Mouse (Mus musculus) liver, embryonic 12.5 days (tissue): ENCODE results near the gene Rpl18. TPM values are rescaled to one million over a fixed set of nuclear protein-coding genes. Genes with fewer than 3 reads are reported as not detected.

Source experiments
- ATAC-seq: fragments of 200-750 bp; cut with Nextera tagmentation; 2 replicates; pipeline ENCODE4 v1.8.0; 2017; ENCODE audit warnings: moderate number of reproducible peaks, mild to moderate bottlenecking, moderate library complexity
- H3K27ac ChIP-seq: fragments of 300-500 bp; sonication (generic); 2 replicates; pipeline ENCODE4 v1.5.1; 2016; ENCODE audit warnings: mild to moderate bottlenecking
- H3K27me3 ChIP-seq: fragments of 300-500 bp; sonication (generic); replicated peaks from 2 replicates; pipeline ENCODE4 v1.6.1; 2016; ENCODE audit warnings: mild to moderate bottlenecking, moderate library complexity
- H3K36me3 ChIP-seq: fragments of 300-500 bp; sonication (generic); 2 replicates; pipeline ENCODE4 v1.6.1; 2016; ENCODE audit warnings: mild to moderate bottlenecking, moderate library complexity
- H3K4me1 ChIP-seq: fragments of 300-500 bp; sonication (generic); 2 replicates; pipeline ENCODE4 v1.6.1; 2016
- H3K4me2 ChIP-seq: fragments of 300-500 bp; sonication (generic); 2 replicates; pipeline ENCODE4 v1.6.1; 2016; ENCODE audit warnings: mild to moderate bottlenecking, moderate library complexity
- H3K4me3 ChIP-seq: fragments of 300-500 bp; sonication (generic); 2 replicates; pipeline ENCODE4 v1.5.1; 2016; ENCODE audit warnings: mild to moderate bottlenecking, moderate library complexity
- H3K9ac ChIP-seq: fragments of 300-500 bp; sonication (generic); 2 replicates; pipeline ENCODE4 v1.6.1; 2016; ENCODE audit warnings: mild to moderate bottlenecking, moderate library complexity
- H3K9me3 ChIP-seq: fragments of 300-500 bp; sonication (generic); replicated peaks from 2 replicates; pipeline ENCODE4 v1.6.1; 2016; ENCODE audit warnings: mild to moderate bottlenecking, moderate library complexity
- WGBS: fragments of 180-500 bp; shearing (Covaris S2); methylation state at CpG from one replicate; pipeline ENCODE4 v1.1.7; 2016; ENCODE audit not compliant: insufficient replicate concordance; 5-methylcytosine and 5-hydroxymethylcytosine counted together
- polyA plus RNA-seq: library from polyadenylated mRNA; unstranded; fragments of >200 nt; fragmentation: Nextera tagmentation; extraction: Ambion mirVana; gene quantifications from 2 replicates; pipeline ENCODE4 v1.2.1, GENCODE M21; 2016

Gene Rpl18
- polyA plus RNA-seq, 1 experiment from 2014 or later = 939 TPM

DNA sequence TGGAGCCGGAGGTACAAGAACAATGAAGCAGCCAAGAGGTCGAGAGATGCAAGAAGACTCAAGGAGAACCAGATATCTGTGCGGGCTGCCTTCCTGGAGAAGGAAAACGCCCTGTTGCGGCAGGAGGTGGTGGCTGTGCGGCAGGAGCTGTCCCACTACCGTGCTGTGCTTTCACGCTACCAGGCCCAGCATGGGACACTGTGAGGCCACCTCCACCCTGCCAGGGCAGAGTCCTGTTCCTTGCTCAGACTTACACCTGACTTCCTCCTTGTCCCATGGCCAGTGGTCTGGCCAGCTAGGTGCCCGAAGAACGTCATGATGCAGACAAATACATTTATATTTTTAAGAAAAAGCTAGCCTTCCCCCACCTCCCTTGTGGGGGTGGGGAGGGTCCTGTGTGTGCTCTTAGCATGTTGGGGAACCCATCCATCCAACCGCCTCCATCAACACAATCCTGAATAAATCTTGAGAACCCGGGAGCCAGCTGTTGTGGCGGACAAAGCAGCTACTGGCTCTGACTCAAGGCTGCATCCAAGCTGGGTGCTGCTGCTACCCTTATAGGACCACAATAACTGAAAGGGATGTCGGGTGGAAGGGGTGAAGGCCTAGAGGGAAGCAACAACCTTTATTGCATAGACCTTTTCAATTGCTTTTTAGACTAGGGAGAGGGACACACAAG is 5.4 kb upstream of the Rpl18 start:
- H3K4me1 ChIP-seq = peaks cover 66% of the 10 kb centered on the region
- H3K9ac ChIP-seq = no peak overlapping the region
- peaks cover 48% of the 10 kb centered on the region for H3K36me3 ChIP-seq
- H3K4me2 ChIP-seq = no peak overlapping the region
- no peaks in the 10 kb centered on the region for H3K27me3 ChIP-seq
- H3K9me3 ChIP-seq = no peaks in the 10 kb centered on the region
- no peak for ATAC-seq
- WGBS = 76% methylated on average over 14 of the region's 14 CpGs
- H3K27ac ChIP-seq = no peak overlapping the region; the same call in 1 of the 2 replicates
- no peak overlapping the region for H3K4me3 ChIP-seq

GRCm38 (mm10) chr7:45710477-45711191 is 4.6 kb upstream of the Rpl18 start:
- H3K27ac ChIP-seq = no peak overlapping the region
- no peak overlapping the region for H3K9ac ChIP-seq
- H3K4me1 ChIP-seq = peaks cover 63% of the 10 kb centered on the region
- H3K4me3 ChIP-seq = no peak overlapping the region
- no peak for ATAC-seq
- no peaks in the 10 kb centered on the region for H3K9me3 ChIP-seq
- 89% methylated on average over 20 of the region's 20 CpGs for WGBS
- no peak overlapping the region for H3K4me2 ChIP-seq
- peaks cover 48% of the 10 kb centered on the region for H3K36me3 ChIP-seq
- H3K27me3 ChIP-seq = no peaks in the 10 kb centered on the region

GRCm38 (mm10) chr7:45711316-45712021 is 3.8 kb upstream of the Rpl18 start:
- Histone ChIP-seq H3K27me3 (no peaks in the 10 kb centered on the region), H3K9me3 (no peaks in the 10 kb centered on the region), H3K4me2 (no peak overlapping the region), H3K4me3 (no peak overlapping the region), H3K36me3 (peaks cover 48% of the 10 kb centered on the region), H3K9ac (no peak overlapping the region), H3K4me1 (peaks cover 63% of the 10 kb centered on the region), H3K27ac (no peak overlapping the region)
- WGBS = 89% methylated on average over 24 of the region's 24 CpGs
- no peak for ATAC-seq

DNA sequence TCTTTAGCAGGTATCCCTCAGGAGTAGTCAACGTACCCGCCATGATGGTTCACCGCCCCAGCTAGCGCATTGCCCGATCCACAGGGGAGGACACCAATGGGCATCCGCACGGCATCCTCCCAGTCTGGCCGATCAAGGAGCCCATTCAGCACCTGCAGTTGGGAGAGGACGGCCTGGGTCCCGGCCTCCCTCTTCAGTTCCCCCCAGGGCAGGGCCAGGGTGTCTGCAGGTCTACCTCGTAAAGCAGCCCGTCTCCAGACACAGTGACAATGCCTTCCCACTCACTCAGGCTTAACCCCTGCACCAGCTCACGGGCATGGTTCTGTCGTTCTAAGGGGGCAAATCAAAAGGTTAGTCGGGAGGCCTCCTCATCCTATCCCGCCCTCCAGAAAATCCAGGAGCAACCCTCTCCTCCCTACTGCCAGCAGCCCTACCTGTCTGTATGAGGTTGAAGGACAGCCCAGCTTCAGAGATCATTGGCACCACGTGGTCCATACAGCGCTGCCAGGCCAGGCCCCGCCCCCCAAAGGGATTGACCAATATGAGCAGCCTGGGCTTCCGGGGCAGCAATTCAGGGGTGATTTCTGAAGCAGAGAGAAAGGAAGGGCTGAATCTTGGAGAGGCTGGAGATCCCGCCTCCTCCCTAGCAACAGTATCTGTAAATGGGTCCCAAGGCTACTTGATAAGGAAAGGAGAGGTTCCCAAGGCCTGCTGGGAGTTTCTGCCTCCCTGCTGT is 3.1 kb upstream of the Rpl18 start:
- H3K27ac ChIP-seq = no peak overlapping the region
- H3K4me1 ChIP-seq = peaks cover 63% of the 10 kb centered on the region
- no peaks in the 10 kb centered on the region for H3K9me3 ChIP-seq
- no peak overlapping the region for H3K9ac ChIP-seq
- H3K36me3 ChIP-seq = peaks cover 48% of the 10 kb centered on the region
- ATAC-seq = no peak
- no peak overlapping the region for H3K4me2 ChIP-seq
- WGBS = 82% methylated on average over 21 of the region's 21 CpGs
- H3K27me3 ChIP-seq = no peaks in the 10 kb centered on the region
- no peak overlapping the region for H3K4me3 ChIP-seq

DNA sequence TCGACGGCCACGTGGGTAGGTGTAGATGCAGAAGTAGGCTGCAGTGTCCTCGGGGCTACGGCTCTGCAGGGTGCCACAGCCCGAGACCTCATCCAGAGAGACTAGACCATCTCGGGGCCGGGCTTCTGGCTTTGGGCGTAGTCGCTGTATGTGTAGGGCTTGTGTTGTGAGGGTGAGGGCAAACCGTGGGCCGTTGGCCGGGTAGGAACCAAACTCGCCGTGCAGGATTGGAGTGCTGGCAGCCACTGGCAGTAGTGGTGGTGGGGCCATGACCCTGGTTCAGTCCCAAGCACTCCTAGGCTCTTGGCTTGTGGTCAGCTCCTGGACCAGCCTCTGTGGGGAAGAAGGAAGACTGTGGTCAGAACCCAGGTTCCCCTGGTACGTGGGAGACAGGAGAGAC is 1.9 kb upstream of the Rpl18 start:
- Histone ChIP-seq H3K9me3 (no peaks in the 10 kb centered on the region), H3K27ac (no peak overlapping the region), H3K9ac (no peak overlapping the region), H3K27me3 (no peaks in the 10 kb centered on the region), H3K4me3 (no peak overlapping the region), H3K36me3 (peaks cover 48% of the 10 kb centered on the region), H3K4me2 (no peak overlapping the region), H3K4me1 (peaks cover 52% of the 10 kb centered on the region)
- WGBS = 84% methylated on average over 16 of the region's 16 CpGs
- no peak for ATAC-seq

DNA sequence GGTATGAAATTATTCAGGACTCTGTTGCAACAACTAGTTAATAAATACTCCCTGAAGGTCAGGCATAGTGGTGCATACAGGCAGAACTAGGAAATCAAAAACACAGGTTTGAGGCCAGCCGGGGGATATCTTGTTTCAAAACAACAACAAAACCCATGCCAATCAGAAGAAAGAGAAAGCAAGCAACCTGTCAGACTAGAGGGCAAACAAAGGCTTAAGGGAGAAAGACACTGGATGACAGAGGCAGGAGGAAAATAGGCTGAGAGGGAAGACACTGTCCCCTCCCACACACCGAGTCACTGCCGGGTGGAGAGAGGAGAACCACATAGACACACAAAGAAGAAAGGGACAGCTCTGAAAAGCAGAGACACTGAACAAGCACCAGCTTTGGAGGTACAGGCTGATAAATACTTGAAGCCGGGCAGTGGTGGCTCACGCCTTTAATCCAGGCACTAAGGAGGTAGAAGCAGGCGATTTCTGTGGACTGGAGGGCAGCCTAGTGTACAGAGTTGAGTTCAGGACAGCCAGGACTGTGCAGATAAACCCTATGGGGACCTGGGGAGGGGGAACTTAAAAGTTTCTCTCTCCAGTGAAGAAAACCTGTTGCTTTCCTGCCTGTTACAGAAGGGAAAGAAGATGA is 1.3 kb upstream of the Rpl18 start:
- Histone ChIP-seq H3K36me3 (peaks cover 51% of the 10 kb centered on the region), H3K9me3 (no peaks in the 10 kb centered on the region), H3K27me3 (no peaks in the 10 kb centered on the region), H3K27ac (peak overlapping the region; percentile 76), H3K4me2 (peak overlapping the region; percentile 96), H3K4me3 (peak overlapping the region; percentile 80), H3K4me1 (peaks cover 51% of the 10 kb centered on the region), H3K9ac (peak overlapping the region; percentile 74)
- no peak for ATAC-seq
- 71% methylated on average over 6 of the region's 6 CpGs for WGBS

GRCm38 (mm10) chr7:45714630-45715089 is 597 bp upstream of the Rpl18 start:
- WGBS = 11% methylated on average over 14 of the region's 14 CpGs

GRCm38 (mm10) chr7:45715741-45716459 is 643 bp downstream of the Rpl18 start:
- ATAC-seq = no peak
- H3K4me1 ChIP-seq = peaks cover 69% of the 10 kb centered on the region
- peak overlapping the region; percentile 96 for H3K4me2 ChIP-seq
- peak overlapping the region; percentile 91 for H3K9ac ChIP-seq
- peak overlapping the region; percentile 83 for H3K27ac ChIP-seq
- H3K27me3 ChIP-seq = no peaks in the 10 kb centered on the region
- H3K4me3 ChIP-seq = peak overlapping the region; percentile 80
- 45% methylated on average over 19 of the region's 19 CpGs for WGBS
- no peaks in the 10 kb centered on the region for H3K9me3 ChIP-seq
- peaks cover 53% of the 10 kb centered on the region for H3K36me3 ChIP-seq

More at GRCm38 (mm10) chr7:45714630-45715089, 597 bp upstream of the Rpl18 start:
- Histone ChIP-seq H3K4me1 (peaks cover 57% of the 10 kb centered on the region), H3K27me3 (no peaks in the 10 kb centered on the region), H3K36me3 (peaks cover 53% of the 10 kb centered on the region), H3K9ac (peak overlapping the region; percentile 74), H3K4me2 (peak overlapping the region; percentile 96), H3K27ac (peak overlapping the region; percentile 76), H3K9me3 (no peaks in the 10 kb centered on the region), H3K4me3 (peak overlapping the region; percentile 80)
- ATAC-seq = peak; percentile 59

DNA sequence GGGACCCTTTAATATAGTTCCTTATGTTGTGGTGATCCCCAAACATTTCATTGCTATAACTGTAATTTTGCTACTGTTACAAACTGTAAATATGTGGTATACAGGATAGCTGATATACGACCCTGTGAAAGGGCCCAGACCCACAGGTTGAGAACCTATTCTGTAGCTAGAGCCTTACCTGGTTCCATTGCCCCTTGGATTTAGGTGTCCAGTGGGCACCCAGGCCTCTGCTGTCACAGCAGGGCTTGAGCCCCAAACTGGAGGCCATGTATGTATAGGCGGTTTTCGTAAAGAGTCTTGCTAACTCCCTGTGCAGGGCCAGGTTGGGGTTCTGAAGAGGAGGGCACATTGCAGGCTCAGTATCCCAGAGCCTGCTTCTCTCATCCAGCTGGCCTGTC is 1.2 kb downstream of the Rpl18 start:
- Histone ChIP-seq H3K27ac (peak overlapping the region; percentile 83), H3K4me2 (peak overlapping the region; percentile 96), H3K36me3 (peaks cover 53% of the 10 kb centered on the region), H3K4me1 (peaks cover 75% of the 10 kb centered on the region), H3K9me3 (no peaks in the 10 kb centered on the region), H3K9ac (peak overlapping the region; percentile 91), H3K4me3 (peak overlapping the region; percentile 80), H3K27me3 (no peaks in the 10 kb centered on the region)
- no peak for ATAC-seq
- WGBS = 76% methylated on average over 3 of the region's 3 CpGs

- no peaks in the 10 kb centered on the region for H3K9me3 ChIP-seq
- H3K4me1 ChIP-seq = peaks cover 75% of the 10 kb centered on the region
- H3K27ac ChIP-seq = peak overlapping the region; percentile 83
- WGBS = 6% methylated on average over 31 of the region's 31 CpGs
- peak overlapping the region; percentile 91 for H3K9ac ChIP-seq
- H3K27me3 ChIP-seq = no peaks in the 10 kb centered on the region
- peak; percentile 41; the same call in 1 of the 2 replicates for ATAC-seq
- peak overlapping the region; percentile 96 for H3K4me2 ChIP-seq
- H3K4me3 ChIP-seq = peak overlapping the region; percentile 80
- H3K36me3 ChIP-seq = peaks cover 53% of the 10 kb centered on the region
Measured at GRCm38 (mm10) chr7:45716952-45717917, 2.0 kb downstream of the Rpl18 start.
